Mouse (Mus musculus) G1E (cell line): ENCODE results near the gene Cox7b.

Source experiments
- CTCF ChIP-seq: IDR thresholded peaks from 2 replicates; pipeline ENCODE4 v1.5.1; 2012; ENCODE audit warnings: low read depth, low read length, inconsistent platforms, mixed read lengths
- GATA1 ChIP-seq: IDR thresholded peaks from 2 replicates; pipeline ENCODE4 v1.6.1; 2012; ENCODE audit warnings: borderline replicate concordance, low read length, inconsistent platforms, mixed read lengths
- GATA2 ChIP-seq: IDR thresholded peaks from 2 replicates; pipeline ENCODE4 v1.6.1; 2012; ENCODE audit warnings: low read depth, low read length, inconsistent platforms, borderline replicate concordance
- TAL1 ChIP-seq: conservative IDR thresholded peaks from 2 replicates; pipeline ENCODE4 v1.6.1; 2012; ENCODE audit warnings: low read depth, low read length, inconsistent platforms, mixed read lengths

- TF ChIP-seq GATA1 (no peak), CTCF (no peak), TAL1 (no peak), GATA2 (no peak)
Observed at GRCm38 (mm10) chrX:106026418-106027342, 11.2 kb downstream of the Cox7b start, which contains the start of gene Atp7a.
